Mouse (Mus musculus): ENCODE data around the gene Gstm6.

- TF ChIP-seq CTCF (conservative IDR thresholded peaks at IDR 0.05; ENCODE audit: insufficient read depth, insufficient read length, low read depth, low read length) (no peak), POLR2A (IDR thresholded peaks at IDR 0.05; ENCODE audit: low read depth, low read length) (no peak)
Measured at GRCm38 (mm10) chr3:107898691-107899090, 44.9 kb downstream of the Gstm6 start.
